Mouse (Mus musculus) spleen, adult 2 months (tissue): ENCODE measurements around the gene Sox4. TPM values are rescaled to one million over a fixed set of nuclear protein-coding genes. Genes with fewer than 3 reads are reported as not detected.

Experiments
- DNase-seq, 2 experiments: peaks; one replicate each; pipeline versions ENCODE4 v3.0.0 to v3.0.0-alpha.2; 2012 to 2021; ENCODE audit warnings: low spot score in 2 of 2, low read depth in 1 of 2
- H3K27ac ChIP-seq: fragments of 200-500 bp; 2 replicates; pipeline ENCODE4 v1.5.1; 2012; ENCODE audit warnings: low read length, inconsistent platforms; ENCODE audit not compliant: insufficient read depth
- H3K27me3 ChIP-seq: fragments of 200-500 bp; 2 replicates; pipeline ENCODE4 v1.6.1; 2012; ENCODE audit warnings: mild to moderate bottlenecking, moderate library complexity, low read length, inconsistent platforms; ENCODE audit not compliant: control insufficient read depth, insufficient read depth
- H3K36me3 ChIP-seq: fragments of 200-500 bp; 2 replicates; pipeline ENCODE4 v1.6.1; 2012; ENCODE audit warnings: mild to moderate bottlenecking, low read length, inconsistent platforms; ENCODE audit not compliant: control insufficient read depth, insufficient read depth
- H3K4me1 ChIP-seq: fragments of 200-500 bp; 2 replicates; pipeline ENCODE4 v1.6.1; 2011; ENCODE audit warnings: inconsistent platforms; ENCODE audit not compliant: control insufficient read depth, insufficient read depth, insufficient read length
- H3K4me3 ChIP-seq: fragments of 200-500 bp; 2 replicates; pipeline ENCODE4 v1.5.1; 2011; ENCODE audit warnings: mild to moderate bottlenecking, inconsistent platforms; ENCODE audit not compliant: insufficient read depth, insufficient read length; ENCODE audit errors: extremely low read depth
- CTCF ChIP-seq: fragments of 200-500 bp; IDR thresholded peaks from 2 replicates; pipeline ENCODE4 v1.5.1; 2011; ENCODE audit warnings: mild to moderate bottlenecking, inconsistent platforms; ENCODE audit not compliant: insufficient read depth, insufficient read length, insufficient replicate concordance; ENCODE audit errors: extremely low read depth
- POLR2A ChIP-seq: fragments of 200-500 bp; IDR thresholded peaks from 2 replicates; pipeline ENCODE4 v1.6.1; 2011; ENCODE audit warnings: low read depth, low read length, inconsistent platforms
- WGBS: fragments of 180-500 bp; shearing (Covaris S2); methylation state at CpG from one replicate; pipeline ENCODE4 v1.1.7; 2018; 5-methylcytosine and 5-hydroxymethylcytosine counted together
- polyA plus RNA-seq: library from polyadenylated mRNA; depleted of rRNA; stranded (reverse); fragments of >200 nt; gene quantifications from 2 replicates; pipeline ENCODE4 v1.2.3, GENCODE M21; 2012; rRNA removed

The Sox4 gene
- 6.0 and 10.8 TPM in 2 replicates for polyA plus RNA-seq

DNA sequence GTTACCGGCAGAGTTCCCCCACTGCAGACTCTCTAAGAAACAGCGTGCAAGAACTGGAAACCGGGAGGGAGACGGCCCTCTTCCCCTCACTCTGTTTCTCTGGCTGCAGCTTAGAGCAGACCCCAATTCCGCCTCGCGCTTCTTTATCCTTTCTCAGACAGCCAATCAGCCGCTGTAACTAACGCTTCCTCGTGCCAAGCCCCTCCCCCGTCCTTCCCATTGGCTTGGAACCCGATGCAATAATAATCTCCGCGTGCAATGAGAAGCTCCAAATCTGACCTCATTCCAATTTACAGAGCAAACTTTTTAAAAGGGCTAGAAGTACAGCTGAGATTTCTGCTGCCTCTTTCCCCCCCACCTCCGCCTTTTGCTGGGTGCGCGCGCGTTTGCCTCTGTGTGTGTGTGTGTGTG lies at the start of gene Sox4:
Gene Sox4 (minus strand): TSS at position 133 of the 411 bp plus-strand sequence.
- peak within 1 kb of the TSS; percentile 59 for H3K4me3 ChIP-seq
- 1% methylated on average over 19 of the region's 19 CpGs for WGBS
- TF ChIP-seq CTCF (no peak), POLR2A (peak; percentile 83)
- H3K36me3 ChIP-seq, result no peaks in the 10 kb centered on the region
- peak; percentile 85 to 87 for DNase-seq
- H3K4me1 ChIP-seq, result peaks cover 12% of the 10 kb centered on the region
- H3K27me3 ChIP-seq, result peaks cover 5% of the 10 kb centered on the region
- peak within 1 kb of the TSS; percentile 58 for H3K27ac ChIP-seq

DNA sequence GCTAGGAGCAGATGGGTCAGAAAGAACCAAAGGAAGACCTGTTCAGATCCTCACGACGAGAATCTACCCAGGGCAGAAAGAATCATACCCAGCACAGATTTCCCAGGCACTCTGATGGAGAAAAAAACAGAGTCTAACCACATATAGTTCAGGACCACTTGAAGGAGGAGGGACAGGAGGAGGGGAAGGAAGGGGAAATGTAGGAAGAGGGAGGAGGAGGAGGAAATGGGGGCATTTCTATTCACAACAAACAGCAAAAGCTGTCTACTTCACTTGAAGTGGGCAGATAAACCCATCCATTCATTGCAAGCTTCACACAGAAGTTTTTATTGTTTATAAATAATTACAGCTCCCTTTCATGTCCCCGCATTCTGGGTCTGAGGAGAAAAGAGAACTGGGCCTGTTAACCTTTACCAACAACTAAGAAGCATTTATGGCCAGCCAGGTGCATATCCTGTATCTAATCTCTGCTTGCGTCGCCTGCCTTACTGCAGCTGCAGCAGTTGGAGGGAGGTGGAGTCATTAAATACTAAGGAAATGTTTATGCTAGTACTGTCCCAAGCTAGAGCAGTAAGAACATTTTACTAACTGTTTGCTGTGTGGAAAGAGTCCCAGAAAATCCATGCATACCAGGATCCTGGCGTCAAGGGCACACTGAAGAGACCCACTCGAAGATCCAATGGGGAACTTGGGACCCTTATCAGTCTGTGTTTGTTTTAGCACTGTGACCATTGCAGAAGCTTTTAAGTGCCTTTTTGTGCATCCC lies 38.6 kb upstream of the Sox4 start:
- no peak for DNase-seq
- WGBS, result 49% methylated on average over 7 of the region's 7 CpGs
- H3K27ac ChIP-seq, result no peak overlapping the region
- no peaks in the 10 kb centered on the region; the same call in 1 of the 2 replicates for H3K4me1 ChIP-seq
- H3K27me3 ChIP-seq, result no peaks in the 10 kb centered on the region; the same call in 1 of the 2 replicates
- no peak overlapping the region for H3K4me3 ChIP-seq
- no peaks in the 10 kb centered on the region for H3K36me3 ChIP-seq
- TF ChIP-seq POLR2A, result no peak
- TF ChIP-seq CTCF, result no peak

DNA sequence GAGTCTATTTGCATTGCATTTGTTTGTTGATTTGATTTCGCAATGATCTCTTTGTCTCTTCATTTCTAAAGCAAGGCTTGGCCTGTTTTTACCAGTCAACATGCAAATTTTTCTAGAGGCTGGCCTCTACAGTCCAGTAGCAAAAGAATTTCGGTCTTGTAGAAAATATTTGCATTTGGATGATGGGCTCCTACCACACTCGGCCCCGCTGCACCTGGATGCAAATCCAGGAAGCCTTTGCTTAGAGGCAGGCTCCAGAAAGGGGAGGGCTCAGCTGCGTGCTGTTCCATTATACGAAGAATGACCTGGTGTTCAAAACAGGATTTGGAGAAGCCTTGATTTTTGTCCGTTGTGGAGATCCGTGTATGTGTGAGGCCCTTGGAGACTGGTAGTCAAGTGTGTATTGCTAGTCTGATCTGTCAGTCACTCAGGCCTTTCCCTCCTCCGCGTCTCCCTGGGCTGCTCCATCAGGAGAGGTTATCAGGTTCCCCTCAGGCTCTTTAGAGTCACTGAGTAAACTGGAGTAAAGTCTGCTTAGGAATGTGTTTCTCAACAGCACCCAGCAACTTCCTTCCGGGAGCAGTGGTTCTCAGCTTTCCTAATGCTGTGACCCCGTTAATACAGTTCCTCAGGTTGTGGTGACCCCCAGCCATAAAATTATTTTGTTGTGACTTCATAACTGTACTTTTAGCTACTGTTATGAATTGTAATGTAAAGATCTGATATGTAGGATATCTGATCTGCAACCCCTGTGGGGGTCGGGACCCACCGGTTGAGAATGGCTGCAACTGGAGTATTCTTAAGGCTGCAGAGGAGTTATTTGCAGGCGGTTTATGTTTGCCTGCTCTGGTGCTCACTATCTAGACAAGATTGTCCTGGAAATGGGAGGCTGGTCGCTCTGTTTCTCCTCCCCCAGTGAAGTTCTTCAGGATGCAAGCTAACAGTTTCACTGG lies 35.5 kb upstream of the Sox4 start:
- H3K4me3 ChIP-seq, result no peak overlapping the region
- no peaks in the 10 kb centered on the region for H3K36me3 ChIP-seq
- no peaks in the 10 kb centered on the region; the same call in 1 of the 2 replicates for H3K27me3 ChIP-seq
- TF ChIP-seq CTCF (no peak), POLR2A (no peak)
- no peak for DNase-seq
- WGBS, result 75% methylated on average over 16 of the region's 16 CpGs
- H3K4me1 ChIP-seq, result no peaks in the 10 kb centered on the region; the same call in 1 of the 2 replicates
- H3K27ac ChIP-seq, result no peak overlapping the region

DNA sequence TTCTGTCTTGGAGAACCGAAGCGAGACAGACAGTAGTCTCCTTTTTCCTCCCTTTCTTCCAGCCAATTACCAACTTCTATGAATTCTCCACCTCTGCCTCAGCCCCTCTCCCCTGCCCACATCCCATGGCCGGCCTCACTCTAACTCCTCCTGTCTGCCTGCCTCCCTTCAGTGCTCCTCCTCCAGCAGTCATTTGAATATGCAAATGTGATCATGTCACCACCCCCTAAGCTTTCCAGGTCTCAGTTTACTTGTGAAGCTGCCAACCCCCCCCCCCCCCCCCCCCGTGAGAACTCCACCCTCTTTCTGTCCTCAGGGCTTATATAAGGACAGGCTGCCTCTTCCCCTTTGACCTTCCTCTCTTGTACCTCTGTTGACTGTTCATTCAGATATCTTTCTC lies 27.2 kb upstream of the Sox4 start:
- Histone ChIP-seq H3K4me1 (no peaks in the 10 kb centered on the region), H3K4me3 (no peak overlapping the region), H3K27ac (no peak overlapping the region), H3K27me3 (no peaks in the 10 kb centered on the region), H3K36me3 (no peaks in the 10 kb centered on the region)
- no peak for DNase-seq
- TF ChIP-seq POLR2A (no peak), CTCF (no peak)
- 75% methylated on average over 4 of the region's 4 CpGs for WGBS

DNA sequence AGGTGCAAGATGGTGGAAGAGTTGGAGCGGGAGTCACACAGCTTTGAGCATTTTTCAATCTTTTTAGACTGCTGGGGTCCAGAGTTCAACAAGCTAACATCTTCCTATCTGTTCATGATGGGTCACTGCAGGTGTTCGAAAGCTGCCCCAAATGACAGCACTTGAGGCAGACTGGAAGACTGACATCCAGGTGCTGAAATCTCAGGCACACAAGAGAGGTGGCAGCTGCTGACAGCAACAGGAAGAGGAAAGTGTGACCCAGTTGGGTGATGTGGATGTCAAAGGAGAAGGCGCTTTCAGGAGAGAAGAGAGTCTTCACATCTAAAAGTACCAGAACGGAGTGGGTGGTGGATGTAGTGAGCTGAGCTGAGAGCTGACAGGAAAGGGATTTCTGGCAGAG lies 21.5 kb upstream of the Sox4 start:
- no peak overlapping the region for H3K4me3 ChIP-seq
- H3K4me1 ChIP-seq, result no peaks in the 10 kb centered on the region
- 77% methylated on average over 4 of the region's 4 CpGs for WGBS
- TF ChIP-seq CTCF (no peak), POLR2A (no peak)
- no peaks in the 10 kb centered on the region for H3K36me3 ChIP-seq
- no peak for DNase-seq
- H3K27ac ChIP-seq, result no peak overlapping the region
- no peaks in the 10 kb centered on the region for H3K27me3 ChIP-seq

DNA sequence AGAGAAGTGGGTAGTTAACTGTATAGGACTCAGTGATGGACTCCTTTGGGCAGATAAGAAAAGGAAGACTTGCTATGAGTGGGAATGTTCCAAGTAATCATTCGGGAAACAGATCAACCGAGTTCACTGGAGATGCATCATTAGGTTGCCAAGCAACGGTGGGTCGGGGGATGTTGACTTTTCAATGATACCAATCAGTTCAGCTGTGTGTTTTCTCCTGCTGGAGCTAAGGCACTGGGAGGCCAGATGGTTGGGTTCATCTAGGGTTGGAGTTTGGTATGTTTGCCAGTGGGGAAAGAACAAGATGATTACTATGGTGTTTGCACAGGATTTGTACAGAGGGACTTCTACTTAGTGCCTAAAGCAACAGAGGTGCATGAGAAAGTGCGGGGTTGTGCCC lies 21.1 kb upstream of the Sox4 start:
- DNase-seq, result no peak
- Histone ChIP-seq H3K36me3 (no peaks in the 10 kb centered on the region), H3K27ac (no peak overlapping the region), H3K4me1 (no peaks in the 10 kb centered on the region), H3K4me3 (no peak overlapping the region), H3K27me3 (no peaks in the 10 kb centered on the region)
- no peak for TF ChIP-seq POLR2A
- TF ChIP-seq CTCF, result no peak
- 84% methylated on average over 5 of the region's 5 CpGs for WGBS
